Mouse (Mus musculus) MEL (cell line): ENCODE data around the gene Hacl1. TPM values are rescaled to one million over a fixed set of nuclear protein-coding genes. Genes with fewer than 3 reads are reported as not detected.

Experiments
- DNase-seq: peaks from one replicate; pipeline ENCODE4 v3.0.0; 2011; ENCODE audit warnings: low read depth, low spot score
- H3K27ac ChIP-seq: 2 replicates; pipeline ENCODE4 v1.5.1; 2012; ENCODE audit warnings: low read depth, mild to moderate bottlenecking, control low read depth, low read length, moderate library complexity; ENCODE audit not compliant: control insufficient read depth
- H3K27me3 ChIP-seq, 2 experiments: fragments of 150-350 bp in 1 of 2; sonication (generic) in 1 of 2; 2 replicates each; pipeline ENCODE4 v1.6.1; 2012; ENCODE audit warnings: low read length in 2 of 2, mild to moderate bottlenecking in 2 of 2, improper control_type of control experiment in 1 of 2, moderate library complexity in 1 of 2; ENCODE audit not compliant: insufficient read depth in 2 of 2, control insufficient read depth in 1 of 2
- H3K36me3 ChIP-seq, 2 experiments: 2 replicates each; pipeline ENCODE4 v1.6.1; 2012 to 2014; ENCODE audit warnings: low read length in 2 of 2, improper control_type of control experiment in 1 of 2, inconsistent platforms in 1 of 2, mild to moderate bottlenecking in 1 of 2; ENCODE audit not compliant: insufficient read depth in 2 of 2, control insufficient read depth in 1 of 2
- H3K4me1 ChIP-seq, 2 experiments: fragments of 150-350 bp in 1 of 2; sonication (generic) in 1 of 2; 2 replicates each; pipeline ENCODE4 v1.6.1; 2012; ENCODE audit warnings: low read length in 2 of 2, improper control_type of control experiment in 1 of 2, mild to moderate bottlenecking in 1 of 2; ENCODE audit not compliant: insufficient read depth in 2 of 2, control insufficient read depth in 1 of 2
- H3K4me3 ChIP-seq, 2 experiments: fragments of 150-350 bp in 1 of 2; sonication (generic) in 1 of 2; 2 replicates each; pipeline ENCODE4 v1.5.1; 2012; ENCODE audit warnings: low read depth in 2 of 2, low read length in 2 of 2, mild to moderate bottlenecking in 2 of 2, moderate library complexity in 2 of 2, control low read depth in 1 of 2, improper control_type of control experiment in 1 of 2; ENCODE audit not compliant: control insufficient read depth in 1 of 2, insufficient read depth in 1 of 2
- H3K79me2 ChIP-seq: 2 replicates; pipeline ENCODE4 v1.6.1; 2012; ENCODE audit warnings: mild to moderate bottlenecking, low read length, moderate library complexity; ENCODE audit not compliant: control insufficient read depth, poor library complexity, insufficient read depth
- H3K9ac ChIP-seq: 2 replicates; pipeline ENCODE4 v1.6.1; 2012; ENCODE audit warnings: low read depth, mild to moderate bottlenecking, control low read depth, low read length, moderate library complexity; ENCODE audit not compliant: control insufficient read depth, poor library complexity, severe bottlenecking
- H3K9me3 ChIP-seq: fragments of 150-350 bp; sonication (generic); replicated peaks from 2 replicates; pipeline ENCODE4 v1.6.1; 2012; ENCODE audit warnings: mild to moderate bottlenecking, low read length, improper control_type of control experiment, moderate library complexity; ENCODE audit not compliant: insufficient read depth
- CHD1 ChIP-seq: IDR thresholded peaks from 2 replicates; pipeline ENCODE4 v1.6.1; 2012; ENCODE audit warnings: low read depth, mild to moderate bottlenecking, inconsistent platforms, low read length, improper control_type of control experiment
- CHD2 ChIP-seq: IDR thresholded peaks from 2 replicates; pipeline ENCODE4 v1.6.1; 2011; ENCODE audit warnings: low read length, improper control_type of control experiment
- CTCF ChIP-seq, 3 experiments: IDR thresholded peaks in 2 of 3; conservative IDR thresholded peaks in 1 of 3; 2 replicates each; pipeline ENCODE4 v1.5.1; 2011 to 2012; ENCODE audit warnings: low read length in 3 of 3, low read depth in 2 of 3, mild to moderate bottlenecking in 2 of 3, improper control_type of control experiment in 1 of 3, inconsistent platforms in 1 of 3, mixed read lengths in 1 of 3, moderate library complexity in 1 of 3; ENCODE audit not compliant: control insufficient read depth in 1 of 3, insufficient read depth in 1 of 3, poor library complexity in 1 of 3, severe bottlenecking in 1 of 3
- E2F4 ChIP-seq: IDR thresholded peaks from 2 replicates; pipeline ENCODE4 v1.6.1; 2011; ENCODE audit warnings: low read depth, low read length, improper control_type of control experiment, borderline replicate concordance
- ELF1 ChIP-seq: IDR thresholded peaks from 2 replicates; pipeline ENCODE4 v1.6.1; 2014; ENCODE audit warnings: low read depth, mild to moderate bottlenecking, inconsistent platforms, low read length, improper control_type of control experiment, moderate library complexity
- EP300 ChIP-seq, 2 experiments: IDR thresholded peaks; 2 replicates each; pipeline ENCODE4 v1.6.1; 2011; ENCODE audit warnings: improper control_type of control experiment in 2 of 2, low read length in 2 of 2, low read depth in 1 of 2, mild to moderate bottlenecking in 1 of 2
- ETS1 ChIP-seq: IDR thresholded peaks from 2 replicates; pipeline ENCODE4 v1.6.1; 2012; ENCODE audit warnings: low read depth, mild to moderate bottlenecking, inconsistent platforms, low read length, improper control_type of control experiment, moderate library complexity
- GABPA ChIP-seq: IDR thresholded peaks from 2 replicates; pipeline ENCODE4 v1.6.1; 2012; ENCODE audit warnings: low read depth, mild to moderate bottlenecking, inconsistent platforms, low read length, improper control_type of control experiment, moderate library complexity
- GATA1 ChIP-seq: IDR thresholded peaks from 2 replicates; pipeline ENCODE4 v1.6.1; 2011; ENCODE audit warnings: low read depth, low read length, improper control_type of control experiment
- HCFC1 ChIP-seq: IDR thresholded peaks from 2 replicates; pipeline ENCODE4 v1.6.1; 2012; ENCODE audit warnings: low read depth, mild to moderate bottlenecking, inconsistent platforms, low read length, improper control_type of control experiment, moderate library complexity
- JUND ChIP-seq: IDR thresholded peaks from 2 replicates; pipeline ENCODE4 v1.6.1; 2011; ENCODE audit warnings: low read depth, mild to moderate bottlenecking, improper control_type of control experiment, low read length
- KAT2A ChIP-seq: conservative IDR thresholded peaks from 2 replicates; pipeline ENCODE4 v1.6.1; 2012; ENCODE audit warnings: low read depth, low read length, improper control_type of control experiment, inconsistent platforms
- MAFK ChIP-seq: IDR thresholded peaks from 2 replicates; pipeline ENCODE4 v1.6.1; 2011; ENCODE audit warnings: low read depth, mild to moderate bottlenecking, low read length, improper control_type of control experiment, borderline replicate concordance
- MAX ChIP-seq: IDR thresholded peaks from 2 replicates; pipeline ENCODE4 v1.6.1; 2011; ENCODE audit warnings: low read length, improper control_type of control experiment
- MAZ ChIP-seq: IDR thresholded peaks from 2 replicates; pipeline ENCODE4 v1.6.1; 2012; ENCODE audit warnings: low read depth, mild to moderate bottlenecking, inconsistent platforms, low read length, improper control_type of control experiment
- MEF2A ChIP-seq: IDR thresholded peaks from 2 replicates; pipeline ENCODE4 v1.6.1; 2014; ENCODE audit warnings: low read depth, mild to moderate bottlenecking, inconsistent platforms, low read length, improper control_type of control experiment; ENCODE audit not compliant: poor library complexity, insufficient replicate concordance, severe bottlenecking; ENCODE audit errors: extremely low read depth
- MXI1 ChIP-seq: IDR thresholded peaks from 2 replicates; pipeline ENCODE4 v1.6.1; 2011; ENCODE audit warnings: mild to moderate bottlenecking, low read depth, low read length, improper control_type of control experiment
- MYB ChIP-seq: IDR thresholded peaks from 2 replicates; pipeline ENCODE4 v1.6.1; 2011; ENCODE audit warnings: mild to moderate bottlenecking, low read depth, low read length, improper control_type of control experiment
- MYC ChIP-seq: IDR thresholded peaks from 2 replicates; pipeline ENCODE4 v1.6.1; 2011; ENCODE audit warnings: low read depth, mild to moderate bottlenecking, low read length, improper control_type of control experiment, moderate library complexity
- NRF1 ChIP-seq: IDR thresholded peaks from 2 replicates; pipeline ENCODE4 v1.6.1; 2014; ENCODE audit warnings: low read depth, mild to moderate bottlenecking, inconsistent platforms, low read length, improper control_type of control experiment, moderate library complexity; ENCODE audit not compliant: poor library complexity, insufficient read depth, severe bottlenecking
- POLR2A ChIP-seq, 2 experiments: IDR thresholded peaks; 2 replicates each; pipeline ENCODE4 v1.6.1; 2011 to 2012; ENCODE audit warnings: low read length in 2 of 2, mild to moderate bottlenecking in 2 of 2, control low read depth in 1 of 2, improper control_type of control experiment in 1 of 2, low read depth in 1 of 2, moderate library complexity in 1 of 2; ENCODE audit not compliant: control insufficient read depth in 1 of 2, insufficient read depth in 1 of 2, poor library complexity in 1 of 2
- POLR2AphosphoS2 ChIP-seq: IDR thresholded peaks from 2 replicates; pipeline ENCODE4 v1.6.1; 2011; ENCODE audit warnings: low read length, improper control_type of control experiment
- POLR2AphosphoS5 ChIP-seq: IDR thresholded peaks from 2 replicates; pipeline ENCODE4 v1.6.1; 2012; ENCODE audit warnings: low read depth, borderline replicate concordance, mild to moderate bottlenecking, inconsistent platforms, low read length, moderate library complexity, mixed read lengths
- RAD21 ChIP-seq: IDR thresholded peaks from 2 replicates; pipeline ENCODE4 v1.6.1; 2011; ENCODE audit warnings: mild to moderate bottlenecking, low read depth, low read length, improper control_type of control experiment
- RCOR1 ChIP-seq: IDR thresholded peaks from 2 replicates; pipeline ENCODE4 v1.6.1; 2012; ENCODE audit warnings: low read depth, mild to moderate bottlenecking, inconsistent platforms, low read length, improper control_type of control experiment
- SIN3A ChIP-seq: IDR thresholded peaks from 2 replicates; pipeline ENCODE4 v1.6.1; 2012; ENCODE audit warnings: low read length, improper control_type of control experiment, inconsistent platforms
- TAL1 ChIP-seq: IDR thresholded peaks from 2 replicates; pipeline ENCODE4 v1.6.1; 2012; ENCODE audit warnings: mild to moderate bottlenecking, inconsistent platforms, low read length, moderate library complexity, mixed read lengths
- TBP ChIP-seq: IDR thresholded peaks from 2 replicates; pipeline ENCODE4 v1.8.0; 2011; ENCODE audit warnings: low read depth, low read length, improper control_type of control experiment
- TCF12 ChIP-seq: IDR thresholded peaks from 2 replicates; pipeline ENCODE4 v1.6.1; 2014; ENCODE audit warnings: low read depth, mild to moderate bottlenecking, inconsistent platforms, low read length, improper control_type of control experiment, moderate library complexity
- UBTF ChIP-seq: IDR thresholded peaks from 2 replicates; pipeline ENCODE4 v1.6.1; 2012; ENCODE audit warnings: low read depth, mild to moderate bottlenecking, inconsistent platforms, low read length, improper control_type of control experiment, moderate library complexity, borderline replicate concordance; ENCODE audit not compliant: insufficient read depth
- USF2 ChIP-seq, 2 experiments: IDR thresholded peaks; 2 replicates each; pipeline ENCODE4 v1.6.1; 2011 to 2012; ENCODE audit warnings: improper control_type of control experiment in 2 of 2, low read length in 2 of 2, borderline replicate concordance in 1 of 2, inconsistent platforms in 1 of 2, low read depth in 1 of 2, mild to moderate bottlenecking in 1 of 2; ENCODE audit not compliant: insufficient read depth in 1 of 2
- ZC3H11A ChIP-seq: IDR thresholded peaks from 2 replicates; pipeline ENCODE4 v1.6.1; 2012; ENCODE audit warnings: low read depth, mild to moderate bottlenecking, inconsistent platforms, low read length, improper control_type of control experiment
- ZKSCAN1 ChIP-seq: IDR thresholded peaks from 2 replicates; pipeline ENCODE4 v1.6.1; 2012; ENCODE audit warnings: low read depth, mild to moderate bottlenecking, inconsistent platforms, low read length, improper control_type of control experiment, moderate library complexity
- ZMIZ1 ChIP-seq: IDR thresholded peaks from 2 replicates; pipeline ENCODE4 v1.6.1; 2012; ENCODE audit warnings: low read depth, mild to moderate bottlenecking, inconsistent platforms, low read length, improper control_type of control experiment, moderate library complexity
- ZNF384 ChIP-seq: IDR thresholded peaks from 2 replicates; pipeline ENCODE4 v1.6.1; 2012; ENCODE audit warnings: low read depth, mild to moderate bottlenecking, inconsistent platforms, low read length, improper control_type of control experiment
- polyA plus RNA-seq, 2 experiments: library from polyadenylated mRNA; stranded (reverse) in 1 of 2; unstranded in 1 of 2; fragments of >175 nt in 1 of 2; fragments of >200 nt in 1 of 2; gene quantifications; 2 replicates each; pipeline versions ENCODE4 v1.2.1 to v1.2.4; 2012; ENCODE audit warnings: low replicate concordance in 2 of 2, low read depth in 1 of 2; ENCODE audit not compliant: insufficient read length in 2 of 2, insufficient read depth in 1 of 2, missing spikeins in 1 of 2
- total RNA-seq: library from RNA; depleted of rRNA; stranded (reverse); fragments of 300-350 nt; gene quantifications from 2 replicates; pipeline ENCODE4 v1.2.3, GENCODE M21; 2012

The Hacl1 gene
- total and polyA plus RNA-seq, 3 experiments, result 7.7 to 13.3 TPM; not detected in 1

DNA sequence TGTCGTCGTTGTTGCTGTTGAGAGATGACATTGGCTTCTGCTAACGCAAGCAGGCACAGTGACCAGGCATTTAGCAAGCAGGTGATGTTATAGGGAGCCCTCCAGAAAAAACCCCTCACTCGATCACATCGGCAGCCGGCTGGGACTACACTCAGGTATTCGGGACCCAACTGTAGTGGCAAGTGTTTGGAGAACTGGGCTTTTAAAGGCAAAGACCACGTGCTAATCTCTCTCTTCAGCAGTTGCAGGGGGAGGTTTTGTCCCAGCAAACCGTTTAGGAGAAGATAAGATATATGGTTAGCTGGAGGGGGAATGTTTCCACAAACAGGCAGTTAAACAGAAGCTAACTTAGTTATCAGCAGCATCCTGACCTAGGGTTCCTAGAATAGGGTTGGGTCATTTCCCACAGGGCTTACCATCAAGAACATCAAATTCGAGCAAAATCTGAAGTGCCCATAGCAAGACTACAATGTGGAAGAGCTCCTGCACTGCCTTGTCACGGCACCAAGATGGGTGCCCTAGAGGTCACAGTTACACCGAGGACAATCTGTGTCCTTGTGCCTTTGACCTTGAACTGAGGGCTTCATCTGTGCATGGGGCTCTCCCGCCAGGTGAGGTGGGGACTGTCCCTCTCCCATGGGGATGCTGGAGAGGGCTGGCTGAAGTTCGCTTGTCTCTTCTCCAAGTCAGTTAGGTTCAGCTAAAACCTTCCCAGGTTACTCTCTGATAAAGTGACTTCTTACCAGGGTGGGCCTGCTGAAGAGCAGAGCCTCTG lies 12.2 kb upstream of the Hacl1 start:
- peak; percentile 92 for DNase-seq
- peak overlapping the region; percentile 27 for H3K9ac ChIP-seq
- H3K79me2 ChIP-seq, result peaks cover 7% of the 10 kb centered on the region
- H3K27me3 ChIP-seq, result no peaks in the 10 kb centered on the region
- H3K27ac ChIP-seq, result peak overlapping the region; percentile 91
- H3K4me1 ChIP-seq, result peaks cover 13 to 38% of the 10 kb centered on the region in 2 experiments
- peaks cover 0 to 34% of the 10 kb centered on the region in 2 experiments; a peak in 2 of 4 replicates for H3K36me3 ChIP-seq
- H3K4me3 ChIP-seq, result no peak overlapping the region
- H3K9me3 ChIP-seq, result no peaks in the 10 kb centered on the region
- TF ChIP-seq ZMIZ1 (peak; percentile 99), MAZ (peak; percentile 80; the same call in 1 of the 2 replicates), MAFK (no peak; the same call in 1 of the 2 replicates), RCOR1 (peak; percentile 85), POLR2AphosphoS5 (no peak), EP300 (IDR thresholded peaks at IDR 0.05; ENCODE audit: low read depth in 1 of 2, low read length in 2 of 2) (peak; percentile 100), UBTF (no peak), JUND (peak; percentile 91), TBP (peak; percentile 98), TAL1 (peak; percentile 92), USF2 (IDR thresholded peaks at IDR 0.05; ENCODE audit: borderline replicate concordance in 1 of 2, insufficient read depth in 1 of 2, low read depth in 1 of 2, low read length in 2 of 2) (no peak), E2F4 (peak; percentile 85), SIN3A (peak; percentile 98), MYC (peak; percentile 99), HCFC1 (peak; percentile 60), ELF1 (0 out of 2 replicates have a peak, but pooled peaks have one; percentile 16), ZNF384 (no peak), ZKSCAN1 (no peak), GATA1 (peak; percentile 97), KAT2A (peak; percentile 59; the same call in 1 of the 2 replicates), CTCF (IDR thresholded peaks at IDR 0.05 in 2 of 3, conservative IDR thresholded peaks at IDR 0.05 in 1 of 3; ENCODE audit: control insufficient read depth in 1 of 3, insufficient read depth in 1 of 3, low read depth in 2 of 3, low read length in 3 of 3, poor library complexity in 1 of 3, severe bottlenecking in 1 of 3) (no peak), MAX (peak; percentile 99), ZC3H11A (no peak), MYB (peak; percentile 100), NRF1 (no peak), RAD21 (no peak), ETS1 (peak; percentile 96), CHD2 (peak; percentile 37; the same call in 1 of the 2 replicates), CHD1 (no peak), MEF2A (peak; percentile 73; the same call in 1 of the 2 replicates), MXI1 (peak; percentile 95), POLR2AphosphoS2 (peak; percentile 96), POLR2A (IDR thresholded peaks at IDR 0.05; ENCODE audit: control insufficient read depth in 1 of 2, insufficient read depth in 1 of 2, low read depth in 1 of 2, low read length in 2 of 2, poor library complexity in 1 of 2) (peak in 1 of 2 experiments; percentile 96; a peak in 2 of 4 replicates), GABPA (no peak), TCF12 (peak; percentile 97)
